Mouse (Mus musculus) testis, adult 2 months (tissue): ENCODE data around the gene Ptgds.

Source experiments
- CTCF ChIP-seq: fragments of 200-500 bp; IDR thresholded peaks from 2 replicates; pipeline ENCODE4 v1.5.1; 2012; ENCODE audit warnings: low read depth, mild to moderate bottlenecking, inconsistent platforms, low read length, moderate library complexity; ENCODE audit not compliant: control insufficient read depth, insufficient read depth, insufficient replicate concordance
- POLR2A ChIP-seq: fragments of 200-500 bp; IDR thresholded peaks from 2 replicates; pipeline ENCODE4 v1.6.1; 2012; ENCODE audit warnings: low read depth, mild to moderate bottlenecking, inconsistent platforms, low read length, moderate library complexity; ENCODE audit not compliant: control insufficient read depth

GRCm38 (mm10) chr2:25434292-25434691 lies 35.6 kb downstream of the Ptgds start:
- TF ChIP-seq CTCF (no peak), POLR2A (no peak)
